Mouse (Mus musculus) megakaryocyte, embryonic 14.5 days (primary cell): ENCODE results near the gene Bcl2. TPM values are rescaled to one million over a fixed set of nuclear protein-coding genes. Genes with fewer than 3 reads are reported as not detected.

Experiments used
- H3K27me3 ChIP-seq: replicated peaks from 2 replicates; pipeline ENCODE3; 2012; ENCODE audit warnings: inconsistent platforms
- H3K36me3 ChIP-seq: replicated peaks from 2 replicates; pipeline ENCODE3; 2012; ENCODE audit warnings: low read length, inconsistent platforms, mixed read lengths
- H3K4me1 ChIP-seq: 2 replicates; pipeline ENCODE4 v1.6.1; 2012; ENCODE audit warnings: inconsistent platforms
- H3K4me3 ChIP-seq: replicated peaks from 2 replicates; pipeline ENCODE3; 2012; ENCODE audit warnings: moderate library complexity, mild to moderate bottlenecking, inconsistent platforms
- H3K9me3 ChIP-seq: 2 replicates; pipeline ENCODE4 v1.6.1; 2012; ENCODE audit warnings: inconsistent platforms
- FLI1 ChIP-seq: IDR thresholded peaks from 2 replicates; pipeline ENCODE4 v1.6.1; 2012; ENCODE audit warnings: low read length, inconsistent platforms, mixed read lengths
- GATA1 ChIP-seq: IDR thresholded peaks from 3 replicates; pipeline ENCODE4 v1.6.1; 2012; ENCODE audit warnings: mixed read lengths, low read length, inconsistent platforms, borderline replicate concordance
- polyA plus RNA-seq: library from polyadenylated mRNA; stranded (reverse); fragments of >175 nt; gene quantifications from 2 replicates; pipeline ENCODE4 v1.2.3, GENCODE M21; 2012; ENCODE audit warnings: low replicate concordance; ENCODE audit not compliant: insufficient read depth

Bcl2 gene
- polyA plus RNA-seq, 1 experiment, result 3.0 TPM

DNA sequence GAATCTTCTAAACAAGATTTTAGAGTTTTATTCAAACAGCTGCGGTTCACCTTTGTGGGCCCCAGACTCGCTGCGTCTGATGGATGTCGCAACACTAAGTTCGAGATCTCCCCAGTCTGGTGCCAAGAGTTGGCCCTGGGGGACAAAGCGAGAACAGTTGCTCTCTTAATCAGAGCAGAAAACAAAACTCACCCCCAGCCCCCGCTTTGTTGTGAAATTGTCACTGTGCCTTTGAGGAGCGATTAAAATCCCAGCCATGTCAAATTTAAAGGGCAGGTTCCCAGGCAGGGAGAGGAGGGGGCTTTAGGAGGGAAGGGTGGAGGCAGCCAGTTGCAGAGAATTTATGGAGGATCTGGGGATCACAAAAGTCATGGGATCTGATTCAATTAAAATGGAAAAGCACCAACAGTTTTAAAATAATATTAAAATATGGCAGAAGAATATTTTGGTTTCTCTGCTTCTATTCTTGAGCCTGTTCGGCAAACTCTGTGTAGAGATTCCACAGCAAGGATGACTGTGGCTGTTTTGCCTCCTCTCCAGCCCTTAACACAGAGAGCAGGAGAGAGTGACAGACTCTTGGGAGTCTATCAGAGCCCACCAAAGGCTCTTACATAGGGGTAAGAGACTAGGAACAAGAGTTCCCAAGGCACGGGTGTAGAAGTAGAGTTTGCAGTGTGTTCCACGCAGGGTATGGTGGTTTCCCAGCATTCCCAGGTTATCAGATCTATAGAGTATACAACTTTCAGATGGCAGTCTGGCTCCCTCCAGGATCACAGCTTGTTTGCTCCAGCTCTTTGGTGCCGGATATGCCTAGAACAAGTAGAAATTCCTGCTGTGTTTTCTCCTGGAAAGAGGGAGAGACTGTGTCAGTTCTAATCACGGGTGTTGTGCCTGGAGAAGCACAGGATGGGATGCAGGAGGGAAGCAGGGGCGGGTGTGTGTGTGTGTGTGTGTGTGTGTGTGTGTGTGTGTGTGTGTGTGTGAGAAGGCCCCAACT lies 130.5 kb downstream of the Bcl2 start:
- no peak for TF ChIP-seq GATA1
- TF ChIP-seq FLI1, result no peak
- H3K36me3 ChIP-seq, result no peaks in the 10 kb centered on the region
- H3K4me1 ChIP-seq, result peaks cover 38% of the 10 kb centered on the region
- H3K4me3 ChIP-seq, result no peak overlapping the region
- H3K27me3 ChIP-seq, result peaks cover 2% of the 10 kb centered on the region
- H3K9me3 ChIP-seq, result peaks cover 5% of the 10 kb centered on the region; the same call in 1 of the 2 replicates

- peaks cover 2% of the 10 kb centered on the region for H3K27me3 ChIP-seq
- no peak overlapping the region for H3K4me3 ChIP-seq
- peaks cover 42% of the 10 kb centered on the region for H3K4me1 ChIP-seq
- H3K36me3 ChIP-seq, result no peaks in the 10 kb centered on the region
- TF ChIP-seq GATA1 (no peak), FLI1 (no peak)
- no peaks in the 10 kb centered on the region for H3K9me3 ChIP-seq
Measured at GRCm38 (mm10) chr1:106582810-106583209, 131.3 kb downstream of the Bcl2 start.

DNA sequence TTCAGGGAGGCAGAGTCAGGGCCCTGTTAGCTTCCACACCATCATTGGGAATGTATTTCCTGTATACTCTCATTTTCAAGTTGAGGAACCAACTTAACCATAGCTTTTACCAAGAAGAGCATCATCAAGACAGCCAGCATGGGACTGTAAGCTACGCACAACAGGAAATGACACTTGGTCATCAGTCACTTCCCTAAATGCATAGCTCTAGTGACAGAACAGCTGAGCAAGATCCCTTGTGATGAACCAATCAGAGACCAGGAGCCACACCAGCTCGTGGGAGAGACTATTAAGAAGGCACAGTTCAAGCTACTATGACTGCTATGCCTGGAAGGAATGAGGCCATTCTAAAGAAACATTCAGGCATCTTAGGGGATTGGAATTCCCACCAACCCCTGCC lies 132.3 kb downstream of the Bcl2 start:
- Histone ChIP-seq H3K4me1 (peaks cover 48% of the 10 kb centered on the region), H3K4me3 (no peak overlapping the region), H3K36me3 (no peaks in the 10 kb centered on the region), H3K9me3 (no peaks in the 10 kb centered on the region), H3K27me3 (peaks cover 2% of the 10 kb centered on the region)
- TF ChIP-seq FLI1, result no peak
- TF ChIP-seq GATA1, result no peak

DNA sequence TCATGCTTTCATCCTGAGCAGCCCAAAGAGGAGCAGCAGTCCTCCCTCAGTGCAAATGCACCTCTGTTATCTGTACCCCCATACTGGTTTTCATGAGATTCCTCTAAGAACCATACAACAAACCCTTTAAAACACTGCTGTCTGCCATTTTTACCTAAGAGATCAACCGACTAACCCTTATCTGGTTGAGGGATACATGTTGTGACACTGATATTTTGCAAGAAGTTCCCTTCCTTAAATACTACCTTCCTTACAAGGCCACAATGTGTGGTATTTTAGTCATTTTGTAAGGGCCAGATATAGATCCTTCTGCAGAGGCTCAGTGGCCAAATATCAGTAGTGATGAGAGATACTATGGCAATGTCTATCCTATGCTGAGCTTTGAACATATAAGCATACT lies 134.3 kb downstream of the Bcl2 start:
- no peaks in the 10 kb centered on the region for H3K27me3 ChIP-seq
- no peak for TF ChIP-seq FLI1
- TF ChIP-seq GATA1, result no peak
- no peak overlapping the region for H3K4me3 ChIP-seq
- H3K36me3 ChIP-seq, result no peaks in the 10 kb centered on the region
- H3K9me3 ChIP-seq, result no peaks in the 10 kb centered on the region
- H3K4me1 ChIP-seq, result peaks cover 49% of the 10 kb centered on the region

- Histone ChIP-seq H3K9me3 (no peaks in the 10 kb centered on the region), H3K27me3 (peaks cover 2% of the 10 kb centered on the region), H3K36me3 (no peaks in the 10 kb centered on the region), H3K4me1 (peaks cover 69% of the 10 kb centered on the region), H3K4me3 (no peak overlapping the region)
- no peak for TF ChIP-seq FLI1
- TF ChIP-seq GATA1, result no peak
Measured at GRCm38 (mm10) chr1:106572506-106572905, 141.6 kb downstream of the Bcl2 start.

DNA sequence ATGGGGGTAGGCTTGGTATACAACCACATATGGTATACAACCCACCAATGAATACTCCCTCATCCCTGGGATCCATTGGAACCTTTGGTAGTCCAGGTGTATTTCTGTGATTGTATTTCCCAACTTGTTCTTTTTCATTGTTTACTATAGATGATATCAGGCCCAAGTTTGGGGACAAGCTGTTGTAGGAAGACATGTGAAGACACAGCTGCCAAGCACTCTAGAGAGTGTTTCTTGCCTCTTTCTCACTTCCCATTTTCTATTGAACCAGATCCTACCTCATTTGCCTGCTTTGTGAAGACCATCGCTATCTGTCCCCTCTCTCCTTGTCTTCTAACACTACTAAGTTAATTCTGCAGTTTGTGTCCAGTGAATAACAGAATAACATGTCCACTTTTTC lies 143.2 kb downstream of the Bcl2 start:
- peaks cover 71% of the 10 kb centered on the region for H3K4me1 ChIP-seq
- TF ChIP-seq FLI1, result no peak
- no peaks in the 10 kb centered on the region for H3K9me3 ChIP-seq
- no peak overlapping the region for H3K4me3 ChIP-seq
- peaks cover 2% of the 10 kb centered on the region for H3K27me3 ChIP-seq
- peaks cover 3% of the 10 kb centered on the region for H3K36me3 ChIP-seq

DNA sequence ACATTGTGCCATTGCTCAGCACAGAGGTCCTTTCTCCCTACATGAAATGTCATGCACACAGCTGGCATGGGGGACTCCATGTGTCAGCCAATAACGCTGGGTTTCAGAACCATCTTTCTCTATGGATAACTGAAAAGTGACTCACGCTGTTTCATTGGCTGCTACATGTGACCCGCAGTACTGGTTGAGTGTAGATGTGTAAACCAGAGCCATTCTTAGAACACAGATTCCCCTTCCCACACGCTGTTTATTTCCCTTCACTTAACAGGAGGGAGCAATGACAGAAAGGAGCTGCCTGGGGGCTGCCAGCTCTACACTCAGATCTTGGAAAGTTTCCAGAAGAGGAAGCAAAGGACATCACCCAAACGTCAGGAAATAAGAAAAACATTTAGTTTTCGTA lies 143.7 kb downstream of the Bcl2 start:
- H3K36me3 ChIP-seq, result peaks cover 3% of the 10 kb centered on the region
- H3K4me1 ChIP-seq, result peaks cover 71% of the 10 kb centered on the region
- no peak overlapping the region for H3K4me3 ChIP-seq
- peaks cover 2% of the 10 kb centered on the region for H3K27me3 ChIP-seq
- H3K9me3 ChIP-seq, result no peaks in the 10 kb centered on the region
- TF ChIP-seq FLI1 (no peak), GATA1 (no peak)

GRCm38 (mm10) chr1:106569674-106570073 lies 144.4 kb downstream of the Bcl2 start:
- Histone ChIP-seq H3K36me3 (peaks cover 3% of the 10 kb centered on the region), H3K4me3 (no peak overlapping the region), H3K9me3 (no peaks in the 10 kb centered on the region), H3K27me3 (peaks cover 2% of the 10 kb centered on the region), H3K4me1 (peaks cover 69% of the 10 kb centered on the region)
- TF ChIP-seq FLI1, result no peak
- no peak for TF ChIP-seq GATA1

DNA sequence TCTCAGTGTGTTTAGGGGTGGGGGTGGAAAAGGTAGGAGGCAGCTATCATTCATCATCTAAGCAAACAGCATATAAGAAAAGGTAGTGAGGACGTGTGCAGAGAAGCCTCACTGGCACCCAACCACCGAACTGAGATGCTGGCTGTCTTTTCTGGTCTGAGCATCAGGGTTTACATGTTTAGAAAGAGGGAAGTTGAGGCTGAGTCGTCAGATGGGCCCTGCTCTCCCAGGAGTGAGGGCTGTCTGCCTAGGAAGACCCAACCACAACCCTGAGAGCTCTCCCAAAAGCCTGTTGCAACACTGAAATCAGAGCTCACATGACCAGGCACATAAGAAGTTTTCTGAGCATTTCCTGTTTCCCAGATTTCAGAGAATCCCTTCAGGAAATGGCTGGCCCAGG lies 145.2 kb downstream of the Bcl2 start:
- no peak for TF ChIP-seq FLI1
- TF ChIP-seq GATA1, result no peak
- Histone ChIP-seq H3K4me3 (no peak overlapping the region), H3K4me1 (peaks cover 70% of the 10 kb centered on the region), H3K9me3 (no peaks in the 10 kb centered on the region), H3K27me3 (peaks cover 2% of the 10 kb centered on the region), H3K36me3 (peaks cover 3% of the 10 kb centered on the region)

GRCm38 (mm10) chr1:106567506-106567905 lies 146.6 kb downstream of the Bcl2 start:
- Histone ChIP-seq H3K27me3 (peaks cover 2% of the 10 kb centered on the region), H3K4me1 (peaks cover 67% of the 10 kb centered on the region), H3K9me3 (no peaks in the 10 kb centered on the region), H3K4me3 (no peak overlapping the region), H3K36me3 (peaks cover 3% of the 10 kb centered on the region)
- TF ChIP-seq GATA1 (no peak), FLI1 (no peak)
